Comparison of ENCODE assay signal across 9 mouse cellular contexts in genomic region chr2:105108703-105109158, GRCm38 (mm10). TPM values are rescaled to one million over a fixed set of nuclear protein-coding genes. Genes with fewer than 3 reads are reported as not detected.
DNase-seq lines count a peak whose midpoint lies in the region.
"Had no signal": no experiment of that assay in that cellular context is flagged by ENCODE, and none has a peak within 500 bp of the region (broad histone marks: within the 10 kb centered on the region; RNA-seq: fewer than 3 reads in every experiment).

No protein-coding gene starts in this region.

- no peak overlapping the region for H3K27ac ChIP-seq in embryonic facial prominence, embryonic 10.5 days (replicated peaks)
- H3K27ac ChIP-seq: liver, embryonic 13.5 days had no signal

- 25% methylated on average over 6 of the region's 6 CpGs for WGBS in embryonic facial prominence, embryonic 10.5 days

- DNase-seq in A20 (ENCODE audit: low read depth, low spot score): peak; percentile 27
- peak; percentile 44 to 57 for DNase-seq in adrenal gland, adult 18-20 months (ENCODE audit: low spot score in 2 of 2)
- peak; percentile 19 for DNase-seq in embryonic facial prominence, embryonic 10.5 days (ENCODE audit: low spot score)
- DNase-seq in heart, postnatal 10 days: peak; percentile 87
- peak; percentile 87 for DNase-seq in kidney, postnatal 14 days
- peak; percentile 80 for DNase-seq in lung, postnatal 10 days
- DNase-seq in right cerebral cortex, postnatal 36 days (ENCODE audit: low spot score in 2 of 2): peak; percentile 64 to 66
- DNase-seq in spleen, postnatal 4 days (ENCODE audit: low spot score in 2 of 2): no peak
- DNase-seq: liver, embryonic 13.5 days had no signal

- H3K36me3 ChIP-seq in embryonic facial prominence, embryonic 10.5 days (replicated peaks): no peaks in the 10 kb centered on the region
- H3K36me3 ChIP-seq: liver, embryonic 13.5 days had no signal

- H3K27me3 ChIP-seq in embryonic facial prominence, embryonic 10.5 days (replicated peaks; ENCODE audit: low read depth, poor library complexity, severe bottlenecking): peaks cover 31% of the 10 kb centered on the region

- no peaks in the 10 kb centered on the region for H3K9me3 ChIP-seq in embryonic facial prominence, embryonic 10.5 days
- H3K9me3 ChIP-seq: liver, embryonic 13.5 days had no signal

- intact Hi-C loops in heart, postnatal 10 days (cut with DNase I): no loop called here

- H3K4me3 ChIP-seq in embryonic facial prominence, embryonic 10.5 days: no peak overlapping the region
- H3K4me3 ChIP-seq: liver, embryonic 13.5 days had no signal

- no peaks in the 10 kb centered on the region for H3K4me1 ChIP-seq in embryonic facial prominence, embryonic 10.5 days
- H3K4me1 ChIP-seq: liver, embryonic 13.5 days had no signal

RNA-seq across cellular contexts. Expression of gene Gm11060, which starts 16.9 kb away (rescaled TPM):
- total RNA-seq in adrenal gland, adult 18-20 months (2021): not detected
- polyA plus RNA-seq in embryonic facial prominence, embryonic 10.5 days (2016; fragmentation: Nextera tagmentation; extraction: Ambion mirVana): not detected in 2 replicates
- not detected for total RNA-seq in heart, postnatal 10 days (2021)
- polyA plus RNA-seq: liver, embryonic 13.5 days had no signal

RNA-seq across cellular contexts. Expression of gene Wt1, which starts 17.6 kb away (rescaled TPM):
- 1 to 10 TPM; 1.8 to 3.3 TPM for total RNA-seq in adrenal gland, adult 18-20 months (2021)
- polyA plus RNA-seq in embryonic facial prominence, embryonic 10.5 days (2016; fragmentation: Nextera tagmentation; extraction: Ambion mirVana): 0.25 and 0.44 TPM in 2 replicates
- total RNA-seq in heart, postnatal 10 days (2021): 10 to 100 TPM; 12.6 to 13.3 TPM

Comparison
In these comparisons a context has a peak if more than half of its experiments do, and no peak if none do; other contexts are left out.
1. DNase-seq: peak in A20 (single experiment), adrenal gland, adult 18-20 months (2 of 2), embryonic facial prominence, embryonic 10.5 days (single experiment), heart, postnatal 10 days (2 of 2), kidney, postnatal 14 days (single experiment), lung, postnatal 10 days (single experiment) and right cerebral cortex, postnatal 36 days (2 of 2); none in spleen, postnatal 4 days (0 of 2).